Mouse (Mus musculus) layer of hippocampus, postnatal 36 days (tissue): ENCODE measurements around the gene Mepce. TPM values are rescaled to one million over a fixed set of nuclear protein-coding genes. Genes with fewer than 3 reads are reported as not detected.
A peak's percentile ranks its signal among the peaks of the same experiment; 100 is the strongest.

ENCODE experiments used
- DNase-seq, 2 experiments: peaks; one replicate each; pipeline ENCODE4 v3.0.0; 2022
- total RNA-seq, 2 experiments: library from RNA; stranded (reverse); gene quantifications; 2 replicates each; pipeline ENCODE4 v1.2.3; 2021

Gene Mepce
- total RNA-seq, 2 experiments from 2014 or later: 40.8 to 44.5 TPM

DNA sequence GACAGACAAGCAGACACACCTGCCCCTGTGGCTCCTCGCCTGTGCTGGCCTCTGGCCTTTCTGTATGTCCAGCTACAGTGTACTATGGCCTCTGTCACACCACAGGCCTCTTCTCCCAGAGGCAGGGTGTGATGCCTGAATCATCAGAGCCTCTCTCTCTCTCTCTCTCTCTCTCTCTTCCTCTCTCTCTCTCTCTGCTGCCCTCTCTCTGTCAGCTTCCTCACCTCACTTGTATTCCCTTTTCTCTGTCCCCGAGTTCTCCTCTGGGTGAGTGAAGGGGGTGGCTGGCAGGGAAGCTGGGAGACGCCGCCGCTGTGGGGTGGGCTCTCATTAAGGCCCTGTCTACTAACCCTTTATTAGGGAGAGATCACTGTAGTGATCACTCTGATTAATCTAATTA, 48.9 kb downstream of the Mepce start:
- DNase-seq: no peak

GRCm38 (mm10) chr5:137737400-137737940, 50.0 kb downstream of the Mepce start:
- no peak for DNase-seq

DNA sequence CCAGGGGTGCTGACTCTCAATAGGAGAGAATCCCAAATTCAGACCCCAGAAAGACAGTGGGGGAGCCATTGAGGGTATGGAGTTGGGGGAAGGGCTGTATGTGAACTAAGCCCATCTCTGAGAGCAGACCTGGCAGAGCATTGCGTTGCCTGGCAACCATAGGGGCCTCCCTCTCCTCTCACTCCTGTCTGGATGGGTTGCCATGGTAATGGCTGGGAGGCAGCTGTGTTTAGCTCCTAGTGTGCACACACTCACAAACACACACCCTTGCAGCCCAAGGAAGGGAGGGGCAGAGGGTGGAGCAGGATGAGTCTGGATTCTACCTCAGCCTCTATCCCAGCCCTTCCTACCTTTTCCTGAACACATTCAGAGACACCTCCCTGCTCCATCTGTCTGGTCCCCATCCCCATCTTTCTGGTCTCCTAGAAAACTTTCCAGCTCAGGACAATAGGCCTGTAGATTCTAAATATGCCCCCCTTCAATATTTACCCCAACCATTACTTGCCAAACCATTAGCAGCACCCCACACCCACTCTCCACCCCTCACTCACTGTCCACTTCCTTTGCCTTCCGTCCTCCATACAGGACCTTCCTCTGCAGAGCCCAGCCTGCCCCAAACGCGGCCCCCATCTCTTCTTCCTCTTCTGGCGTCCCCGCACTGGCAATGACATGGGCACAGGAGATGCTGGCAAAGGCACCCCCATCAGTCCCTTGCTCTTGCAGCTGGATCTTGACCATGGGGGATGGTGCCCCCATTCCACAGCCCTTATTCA, 53.0 kb downstream of the Mepce start:
- peak; percentile 89 to 91 for DNase-seq

- DNase-seq: no peak
Measured at GRCm38 (mm10) chr5:137733638-137734288, 53.7 kb downstream of the Mepce start.

Other genes with a start within 250 kb of the Mepce start
- gene Actl6b, start 234.1 kb downstream of the Mepce start, total RNA-seq: 100 to 1,000 TPM; 127 to 138 TPM
- gene Tfr2, start 217.8 kb downstream of the Mepce start, total RNA-seq: 10 to 100 TPM; 13.4 to 16.1 TPM
- 10 to 100 TPM; 26.0 to 27.4 TPM for gene Mospd3, start 186.6 kb downstream of the Mepce start, total RNA-seq
- gene Pcolce, start 173.9 kb downstream of the Mepce start, total RNA-seq: 1 to 10 TPM; 8.4 to 8.8 TPM
- under 1 TPM; 0.18 to 0.77 TPM for gene Fbxo24, start 158.7 kb downstream of the Mepce start, total RNA-seq
- 10 to 100 TPM; 21.8 to 25.3 TPM for gene Lrch4, start 158.5 kb downstream of the Mepce start, total RNA-seq
- gene Gm20605, start 158.5 kb downstream of the Mepce start, total RNA-seq: 10 to 100 TPM; 18.6 to 23.9 TPM
- 10 to 100 TPM; 10.1 to 13.3 TPM for gene Sap25, start 146.3 kb downstream of the Mepce start, total RNA-seq
- under 1 TPM; 0.15 to 0.28 TPM for gene Irs3, start 141.9 kb downstream of the Mepce start, total RNA-seq
- 10 to 100 TPM; 57.7 to 61.1 TPM for gene Agfg2, start 102.9 kb downstream of the Mepce start, total RNA-seq
- gene Nyap1, start 46.0 kb downstream of the Mepce start, total RNA-seq: 10 to 100 TPM; 65.4 to 66.3 TPM
- gene Tsc22d4, start 41.9 kb downstream of the Mepce start, total RNA-seq: 100 to 1,000 TPM; 170 to 176 TPM
- gene Ppp1r35, start 8.8 kb downstream of the Mepce start, total RNA-seq: 10 to 100 TPM; 24.1 to 24.6 TPM
- gene Zcwpw1, start 143 bp upstream of the Mepce start, total RNA-seq: 1 to 10 TPM; 5.2 to 7.1 TPM
- gene Pilra, start 48.6 kb upstream of the Mepce start, total RNA-seq: 1 to 10 TPM in 1 of 2 experiments, under 1 TPM in 1; 0.67 to 1.3 TPM
- not detected for gene Pilrb1, start 70.5 kb upstream of the Mepce start, total RNA-seq
- not detected for gene Pilrb2, start 84.2 kb upstream of the Mepce start, total RNA-seq
- gene Cyp3a13, start 134.0 kb upstream of the Mepce start, total RNA-seq: under 1 TPM in 1 of 2 experiments, not detected in 1; 0.25 TPM
- gene Gjc3, start 175.4 kb upstream of the Mepce start, total RNA-seq: 10 to 100 TPM; 26.5 to 31.6 TPM
- not detected for gene Azgp1, start 193.9 kb upstream of the Mepce start, total RNA-seq
- not detected for gene Smok3a, start 233.6 kb upstream of the Mepce start, total RNA-seq
- gene Smok3b, start 233.8 kb upstream of the Mepce start, total RNA-seq: not detected